Mouse (Mus musculus) c-Kit-positive CD71-positive TER-119-negative erythroid progenitor cells, embryonic 14.5 days (primary cell): ENCODE data around the gene Vasp.
A peak's percentile ranks its signal among the peaks of the same experiment; 100 is the strongest.
"Not testable (repeated sequence)": the region's sequence is repeated elsewhere in the genome, so short reads cannot be mapped to it uniquely, and the experiment has no call there.

Experiments
- DNase-seq: peaks from one replicate; pipeline ENCODE4 v3.0.0-alpha.2; 2013; ENCODE audit warnings: low read depth

Gene Vasp

DNA sequence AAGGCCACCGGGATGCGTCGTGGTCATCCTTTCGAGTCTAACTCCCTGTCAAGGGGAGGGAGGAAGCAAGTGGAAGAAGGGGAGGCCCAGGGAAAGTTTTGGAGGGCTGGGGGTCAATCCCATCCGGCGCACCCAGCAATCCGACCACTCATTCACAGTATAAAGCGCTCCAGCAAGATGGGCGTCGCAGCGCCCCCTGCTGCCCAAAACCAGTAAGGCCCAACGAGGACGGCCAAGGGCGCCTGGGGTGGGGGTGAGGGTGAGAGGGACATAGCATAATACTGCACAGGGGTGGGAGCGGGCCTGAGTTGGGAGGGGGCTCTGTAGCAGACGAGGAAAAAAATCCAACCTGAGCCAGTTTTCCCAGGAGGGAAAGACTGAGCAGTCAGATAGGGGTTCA, 32.2 kb upstream of the Vasp start:
- no peak for DNase-seq

GRCm38 (mm10) chr7:19303046-19303305, 31.4 kb upstream of the Vasp start:
- DNase-seq = no peak

DNA sequence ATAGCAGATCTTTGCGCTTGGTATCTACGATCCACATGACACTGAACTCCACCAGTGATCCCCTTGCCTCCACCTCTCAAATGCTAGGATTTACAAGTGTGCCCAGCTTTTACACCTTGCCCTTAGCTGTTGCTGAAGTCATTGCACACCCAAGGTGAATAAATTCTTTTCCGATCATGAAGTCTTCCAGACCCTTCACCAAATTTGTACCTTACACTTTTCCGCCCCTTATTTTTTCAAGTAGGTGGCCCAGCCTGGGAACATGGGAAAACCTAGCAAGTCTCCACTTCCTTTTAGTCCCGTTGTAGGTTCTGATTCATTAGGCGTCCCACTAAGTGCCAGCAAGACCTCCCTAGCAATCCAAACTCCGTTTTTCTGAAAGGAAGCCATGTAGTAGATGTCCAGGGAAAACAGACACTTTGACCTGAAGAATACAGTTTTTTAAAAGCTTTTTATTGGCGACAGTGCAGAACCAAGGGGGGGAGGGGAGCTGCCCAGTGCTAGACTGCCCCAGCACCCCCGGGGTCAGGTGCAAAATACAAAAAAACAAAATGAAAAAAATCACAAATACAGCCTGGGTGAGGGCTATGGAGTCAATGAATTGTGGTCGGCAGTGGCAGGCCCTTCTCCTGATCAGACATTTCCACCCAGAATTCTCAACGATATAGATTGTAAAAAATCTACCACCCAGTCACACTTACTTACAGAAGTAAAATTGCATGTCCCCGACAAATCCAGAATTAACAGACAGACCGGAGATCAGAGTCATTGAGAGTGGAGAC, 30.8 kb upstream of the Vasp start:
- no peak for DNase-seq

GRCm38 (mm10) chr7:19301461-19302263, 30.0 kb upstream of the Vasp start:
- no peak for DNase-seq

DNA sequence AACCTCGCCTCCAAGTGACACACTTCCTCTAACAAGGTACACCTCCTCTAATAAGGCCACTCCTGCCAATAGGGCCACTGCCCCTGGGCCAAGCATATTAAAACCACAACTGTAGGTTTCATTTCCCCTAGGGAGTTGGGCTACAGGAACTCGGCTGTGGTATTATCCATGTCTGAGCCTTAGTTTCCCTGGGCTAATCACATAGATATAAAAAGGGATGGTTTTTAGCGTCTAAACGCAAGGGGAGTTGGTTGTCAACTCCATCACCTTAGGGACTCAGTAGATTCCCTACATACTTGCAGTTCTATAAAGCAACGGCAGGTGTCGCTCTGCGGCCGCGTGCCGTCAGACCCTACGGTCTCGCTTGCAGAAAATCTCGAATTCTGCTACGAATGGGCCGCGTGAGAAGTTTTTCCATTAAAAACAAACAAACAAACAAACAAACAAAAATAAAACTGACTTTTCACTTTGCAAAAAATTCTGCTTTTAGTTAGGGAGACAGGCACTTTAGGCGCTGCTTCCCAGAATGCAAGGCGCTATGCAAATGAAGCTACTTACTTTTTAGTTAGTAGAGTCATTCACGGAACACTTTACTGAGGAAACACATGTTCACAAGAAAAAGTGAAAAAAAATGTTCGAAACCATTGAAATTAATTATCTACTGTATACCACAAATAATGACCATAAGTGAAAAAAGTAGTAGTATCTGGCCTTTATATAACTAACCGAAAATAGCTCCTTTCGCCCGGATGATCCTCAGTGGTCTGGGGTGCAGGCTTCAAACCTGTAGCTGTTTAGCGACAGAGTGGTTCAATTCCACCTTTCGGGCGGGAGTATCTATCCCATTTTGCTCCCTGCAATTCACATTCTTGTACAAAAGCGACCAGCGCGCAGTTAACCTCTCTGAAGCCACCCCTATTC, 29.1 kb upstream of the Vasp start:
- no peak for DNase-seq

GRCm38 (mm10) chr7:19299194-19299593, 27.6 kb upstream of the Vasp start:
- no peak for DNase-seq

DNA sequence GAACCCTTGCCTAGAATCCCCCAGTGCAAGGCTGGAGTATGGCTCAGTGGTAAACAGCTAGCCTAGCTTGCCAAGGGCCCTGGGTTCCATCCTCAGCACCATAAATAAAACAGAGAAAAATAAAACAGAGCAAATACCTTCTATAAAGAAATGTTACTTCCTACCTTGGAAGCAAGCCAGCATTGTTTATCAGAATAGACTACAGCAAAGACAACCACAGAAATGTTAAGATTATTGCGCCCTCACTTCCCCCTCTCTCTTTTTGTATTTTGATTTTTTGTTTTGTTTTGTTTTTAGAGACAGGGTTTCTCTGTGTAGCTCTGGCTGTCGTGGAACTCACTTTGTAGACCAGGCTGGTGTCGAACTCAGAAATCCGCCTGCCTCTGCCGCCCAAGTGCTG, 26.2 kb upstream of the Vasp start:
- DNase-seq = no peak

- DNase-seq = no peak
These were observed 25.4 kb upstream of the Vasp start for GRCm38 (mm10) chr7:19297034-19297433.

GRCm38 (mm10) chr7:19295503-19296185, 24.0 kb upstream of the Vasp start:
- peak; percentile 79 for DNase-seq

- DNase-seq = no peak
These were observed 19.5 kb upstream of the Vasp start for GRCm38 (mm10) chr7:19290969-19291596.

GRCm38 (mm10) chr7:19284763-19285162, 13.1 kb upstream of the Vasp start:
- DNase-seq = no peak

- no peak for DNase-seq
These were observed 11.8 kb upstream of the Vasp start for GRCm38 (mm10) chr7:19283406-19283804.

- DNase-seq = no peak
These were observed 11.3 kb upstream of the Vasp start for GRCm38 (mm10) chr7:19282791-19283405.

DNA sequence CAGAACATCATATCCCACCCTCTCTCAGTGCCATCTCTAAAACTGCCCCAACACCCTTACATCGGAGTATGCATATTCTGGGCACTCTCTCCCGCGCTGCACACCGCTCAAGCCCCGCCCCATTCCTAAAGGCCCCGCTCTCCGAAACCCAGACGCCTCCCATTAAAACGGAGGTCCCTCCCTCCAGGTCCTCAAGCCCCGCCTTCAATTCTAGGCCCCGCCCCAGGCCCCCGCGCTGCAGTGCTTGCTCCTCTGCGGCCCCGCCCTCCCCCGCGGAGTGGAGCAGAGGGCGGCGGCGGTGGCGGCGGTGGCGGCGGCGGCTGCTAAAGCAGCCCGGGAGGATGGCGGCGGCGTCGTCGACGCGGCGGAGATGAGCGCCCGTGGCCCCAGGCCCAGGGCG, 10.8 kb upstream of the Vasp start, which contains the start of gene Rtn2:
Rtn2 (plus strand) TSS at position 240 of the 400 bp plus-strand sequence.
- DNase-seq = peak; percentile 89

DNA sequence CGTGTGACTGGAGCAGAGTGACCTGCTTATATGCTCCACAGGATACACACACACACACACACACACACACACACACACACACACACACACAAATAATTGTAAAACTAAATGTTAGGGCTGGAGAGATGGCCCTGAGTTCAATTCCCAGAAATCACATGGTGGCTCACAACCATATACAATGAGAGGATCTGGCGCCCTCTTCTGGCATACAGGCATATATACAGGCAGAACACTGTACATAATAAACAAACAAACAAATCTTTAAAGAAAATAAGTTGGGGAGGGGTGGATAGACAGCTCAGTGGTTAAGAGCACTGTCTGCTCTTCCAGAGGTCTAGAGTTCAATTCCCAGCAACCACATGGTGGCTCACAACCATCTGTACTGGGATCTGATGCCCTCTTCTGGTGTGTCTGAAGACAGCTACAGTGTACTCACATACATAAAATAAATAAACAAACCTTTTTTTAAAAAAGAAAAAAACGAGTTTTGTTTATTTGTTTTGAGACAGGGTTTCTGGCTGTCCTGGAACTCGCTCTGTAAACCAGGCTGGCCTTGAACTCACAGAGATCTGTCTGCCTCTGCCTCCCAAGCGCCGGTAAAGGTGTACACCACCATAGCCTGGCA, 10.2 kb upstream of the Vasp start:
- DNase-seq = not testable (repeated sequence)

- no peak for DNase-seq
These were observed 8.0 kb upstream of the Vasp start, which contains the start of gene Ppm1n for GRCm38 (mm10) chr7:19279581-19280114. Gene Ppm1n (minus strand): TSS chr7:19280064.

DNA sequence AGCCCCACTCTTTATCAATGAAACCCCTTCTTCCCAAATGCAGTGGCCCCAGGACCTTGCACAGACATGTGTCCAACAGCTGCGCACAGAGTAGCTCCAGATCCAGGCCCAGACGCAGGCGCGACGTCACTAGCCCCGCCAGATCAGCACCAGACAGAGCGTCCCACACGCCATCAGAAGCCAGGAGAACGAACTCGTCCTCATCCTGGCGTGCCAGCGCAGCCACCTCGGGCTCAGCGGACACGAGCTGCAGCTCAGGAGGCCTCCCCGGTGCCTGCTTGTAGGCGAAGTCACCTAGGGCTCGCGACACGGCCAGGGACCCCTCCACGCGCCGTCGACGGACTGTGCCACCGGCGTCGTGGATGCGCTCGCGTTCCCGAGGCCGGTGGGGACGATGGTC, 7.4 kb upstream of the Vasp start:
- DNase-seq = no peak

- DNase-seq = no peak
These were observed 4.6 kb upstream of the Vasp start for GRCm38 (mm10) chr7:19276253-19276652.

GRCm38 (mm10) chr7:19272173-19272764, 652 bp upstream of the Vasp start:
- DNase-seq = no peak
